Mouse (Mus musculus): ENCODE results near the gene Adgrg7. TPM values are rescaled to one million over a fixed set of nuclear protein-coding genes. Genes with fewer than 3 reads are reported as not detected.
A peak's percentile ranks its signal among the peaks of the same experiment; 100 is the strongest.

Adgrg7 gene
- polyA plus RNA-seq (2012; rRNA removed), result 0.72 and 2.6 TPM in 2 replicates

GRCm38 (mm10) chr16:56795481-56796139 is at the start of gene Adgrg7:
TSS of gene Adgrg7 (minus strand) at chr16:56795855.
- no peak for DNase-seq (ENCODE audit: low read depth)

- no peak for DNase-seq (ENCODE audit: low read depth)
These were observed 47.3 kb upstream of the Adgrg7 start for GRCm38 (mm10) chr16:56842988-56843387.

- peak; percentile 67 for DNase-seq (ENCODE audit: low read depth)
These were observed 37.7 kb upstream of the Adgrg7 start for GRCm38 (mm10) chr16:56833312-56833711.

- peak; percentile 57 for DNase-seq (ENCODE audit: low read depth)
These were observed 36.3 kb upstream of the Adgrg7 start for GRCm38 (mm10) chr16:56831986-56832385.

- DNase-seq (ENCODE audit: low read depth), result no peak
These were observed 5.9 kb upstream of the Adgrg7 start for GRCm38 (mm10) chr16:56801370-56802109.

- DNase-seq (ENCODE audit: low read depth), result no peak
These were observed 5.3 kb upstream of the Adgrg7 start for GRCm38 (mm10) chr16:56800946-56801345.

GRCm38 (mm10) chr16:56800469-56800868 is 4.8 kb upstream of the Adgrg7 start:
- DNase-seq (ENCODE audit: low read depth), result no peak

- DNase-seq (ENCODE audit: low read depth), result no peak
These were observed 3.9 kb upstream of the Adgrg7 start for GRCm38 (mm10) chr16:56799541-56800029.

- no peak for DNase-seq (ENCODE audit: low read depth)
These were observed 3.2 kb upstream of the Adgrg7 start for GRCm38 (mm10) chr16:56798873-56799272.

GRCm38 (mm10) chr16:56794383-56795144 is 1.1 kb downstream of the Adgrg7 start:
- no peak for DNase-seq (ENCODE audit: low read depth)

- no peak for DNase-seq (ENCODE audit: low read depth)
These were observed 1.9 kb downstream of the Adgrg7 start for GRCm38 (mm10) chr16:56793778-56794177.

- DNase-seq (ENCODE audit: low read depth), result no peak
These were observed 9.7 kb downstream of the Adgrg7 start for GRCm38 (mm10) chr16:56785943-56786342.

- DNase-seq (ENCODE audit: low read depth), result no peak
These were observed 24.2 kb downstream of the Adgrg7 start for GRCm38 (mm10) chr16:56771163-56772105.

- DNase-seq (ENCODE audit: low read depth), result no peak
These were observed 66.6 kb downstream of the Adgrg7 start for GRCm38 (mm10) chr16:56729060-56729459.

- DNase-seq (ENCODE audit: low read depth), result no peak
These were observed 70.7 kb downstream of the Adgrg7 start for GRCm38 (mm10) chr16:56724927-56725326.

- DNase-seq (ENCODE audit: low read depth), result no peak
These were observed 73.3 kb downstream of the Adgrg7 start for GRCm38 (mm10) chr16:56722357-56722756.

- no peak for DNase-seq (ENCODE audit: low read depth)
These were observed 76.6 kb downstream of the Adgrg7 start for GRCm38 (mm10) chr16:56719031-56719430.

GRCm38 (mm10) chr16:56717224-56718200 is 78.1 kb downstream of the Adgrg7 start, which contains the start of gene Tfg:
TSS of gene Tfg (minus strand) at chr16:56717450.
- peak; percentile 84 for DNase-seq (ENCODE audit: low read depth)

- no peak for DNase-seq (ENCODE audit: low read depth)
These were observed 79.0 kb downstream of the Adgrg7 start for GRCm38 (mm10) chr16:56716557-56717179.
